Mouse (Mus musculus): Measurements from ENCODE around the gene Olfr1020.

- TF ChIP-seq CTCF (IDR thresholded peaks at IDR 0.05; ENCODE audit: insufficient read depth, low read length) (no peak), POLR2A (IDR thresholded peaks at IDR 0.05; ENCODE audit: borderline replicate concordance, extremely low read depth, low read depth, low read length) (no peak)
These were observed 1.4 kb upstream of the Olfr1020 start, which contains the start of gene Olfr1019 for GRCm38 (mm10) chr2:85845383-85845782.
